Mouse (Mus musculus) stomach, embryonic 15.5 days (tissue): ENCODE measurements around the gene Ssbp2. TPM values are rescaled to one million over a fixed set of nuclear protein-coding genes. Genes with fewer than 3 reads are reported as not detected.

Source experiments
- ATAC-seq: fragments of 200-750 bp; cut with Nextera tagmentation; 2 replicates; pipeline ENCODE4 v1.8.0; 2017; ENCODE audit warnings: low read depth, moderate number of reproducible peaks, moderate TSS enrichment; ENCODE audit not compliant: insufficient read depth, low FRiP score
- H3K27ac ChIP-seq: fragments of 300-500 bp; sonication (generic); 2 replicates; pipeline ENCODE4 v1.5.1; 2015; ENCODE audit warnings: mild to moderate bottlenecking, inconsistent platforms
- H3K27me3 ChIP-seq: fragments of 300-500 bp; sonication (generic); replicated peaks from 2 replicates; pipeline ENCODE4 v1.6.1; 2015; ENCODE audit warnings: inconsistent platforms
- H3K36me3 ChIP-seq: fragments of 300-500 bp; sonication (generic); 2 replicates; pipeline ENCODE4 v1.6.1; 2015; ENCODE audit warnings: inconsistent platforms
- H3K4me1 ChIP-seq: fragments of 300-500 bp; sonication (generic); 2 replicates; pipeline ENCODE4 v1.6.1; 2015; ENCODE audit warnings: inconsistent platforms
- H3K4me2 ChIP-seq: fragments of 300-500 bp; sonication (generic); 2 replicates; pipeline ENCODE4 v1.6.1; 2015; ENCODE audit warnings: mild to moderate bottlenecking, inconsistent platforms
- H3K4me3 ChIP-seq: fragments of 300-500 bp; sonication (generic); replicated peaks from 2 replicates; pipeline ENCODE4 v1.5.1; 2015; ENCODE audit warnings: inconsistent platforms
- H3K9ac ChIP-seq: fragments of 300-500 bp; sonication (generic); 2 replicates; pipeline ENCODE4 v1.6.1; 2015; ENCODE audit warnings: inconsistent platforms
- H3K9me3 ChIP-seq: fragments of 300-500 bp; sonication (generic); 2 replicates; pipeline ENCODE4 v1.6.1; 2016; ENCODE audit warnings: inconsistent platforms
- WGBS: fragments of 180-500 bp; shearing (Covaris S2); methylation state at CpG from one replicate; pipeline ENCODE4 v1.1.7; 2015; 5-methylcytosine and 5-hydroxymethylcytosine counted together
- polyA plus RNA-seq: library from polyadenylated mRNA; unstranded; fragments of >200 nt; fragmentation: Nextera tagmentation; extraction: Ambion mirVana; gene quantifications from 2 replicates; pipeline ENCODE4 v1.2.1, GENCODE M21; 2015

The Ssbp2 gene
- polyA plus RNA-seq, 1 experiment from 2014 or later = 114 TPM

- Histone ChIP-seq H3K9ac (no peak overlapping the region), H3K4me2 (no peak overlapping the region), H3K27me3 (no peaks in the 10 kb centered on the region), H3K4me3 (no peak overlapping the region), H3K9me3 (no peaks in the 10 kb centered on the region), H3K4me1 (no peaks in the 10 kb centered on the region), H3K36me3 (no peaks in the 10 kb centered on the region), H3K27ac (no peak overlapping the region)
- ATAC-seq = no peak
- 77% methylated on average over 4 of the region's 4 CpGs for WGBS
Observed at GRCm38 (mm10) chr13:91612578-91612977, 152.5 kb downstream of the Ssbp2 start.

GRCm38 (mm10) chr13:91616050-91616449, 156.0 kb downstream of the Ssbp2 start:
- Histone ChIP-seq H3K9me3 (no peaks in the 10 kb centered on the region), H3K27ac (no peak overlapping the region), H3K4me2 (no peak overlapping the region), H3K4me3 (no peak overlapping the region), H3K9ac (no peak overlapping the region), H3K36me3 (no peaks in the 10 kb centered on the region), H3K27me3 (no peaks in the 10 kb centered on the region), H3K4me1 (no peaks in the 10 kb centered on the region)
- no peak for ATAC-seq
- WGBS = 86% methylated on average over 3 of the region's 3 CpGs

- WGBS = 85% methylated on average over 5 of the region's 5 CpGs
- H3K27ac ChIP-seq = no peak overlapping the region
- no peak overlapping the region for H3K9ac ChIP-seq
- H3K36me3 ChIP-seq = no peaks in the 10 kb centered on the region
- H3K4me3 ChIP-seq = no peak overlapping the region
- H3K27me3 ChIP-seq = no peaks in the 10 kb centered on the region
- no peak for ATAC-seq
- no peaks in the 10 kb centered on the region for H3K9me3 ChIP-seq
- H3K4me2 ChIP-seq = no peak overlapping the region
- H3K4me1 ChIP-seq = no peaks in the 10 kb centered on the region
Observed at GRCm38 (mm10) chr13:91616876-91617275, 156.8 kb downstream of the Ssbp2 start.

- 56% methylated on average over 1 of the region's 1 CpGs for WGBS
- no peak overlapping the region for H3K9ac ChIP-seq
- no peak overlapping the region for H3K4me2 ChIP-seq
- H3K4me1 ChIP-seq = no peaks in the 10 kb centered on the region
- no peaks in the 10 kb centered on the region for H3K9me3 ChIP-seq
- no peaks in the 10 kb centered on the region for H3K36me3 ChIP-seq
- no peak overlapping the region for H3K4me3 ChIP-seq
- H3K27ac ChIP-seq = no peak overlapping the region
- no peaks in the 10 kb centered on the region for H3K27me3 ChIP-seq
- no peak for ATAC-seq
Observed at GRCm38 (mm10) chr13:91619431-91619830, 159.3 kb downstream of the Ssbp2 start.

- Histone ChIP-seq H3K4me1 (no peaks in the 10 kb centered on the region), H3K9ac (no peak overlapping the region), H3K36me3 (no peaks in the 10 kb centered on the region), H3K4me3 (no peak overlapping the region), H3K4me2 (no peak overlapping the region), H3K27me3 (no peaks in the 10 kb centered on the region), H3K9me3 (no peaks in the 10 kb centered on the region), H3K27ac (no peak overlapping the region)
- 88% methylated on average over 3 of the region's 3 CpGs for WGBS
- ATAC-seq = no peak
Observed at GRCm38 (mm10) chr13:91620541-91620940, 160.5 kb downstream of the Ssbp2 start.

- no peak overlapping the region for H3K4me2 ChIP-seq
- no peak for ATAC-seq
- H3K9ac ChIP-seq = no peak overlapping the region
- no peaks in the 10 kb centered on the region for H3K4me1 ChIP-seq
- H3K9me3 ChIP-seq = no peaks in the 10 kb centered on the region
- 73% methylated on average over 9 of the region's 9 CpGs for WGBS
- H3K27me3 ChIP-seq = no peaks in the 10 kb centered on the region
- H3K36me3 ChIP-seq = no peaks in the 10 kb centered on the region
- H3K4me3 ChIP-seq = no peak overlapping the region
- H3K27ac ChIP-seq = no peak overlapping the region
Observed at GRCm38 (mm10) chr13:91631291-91631799, 171.3 kb downstream of the Ssbp2 start.

- H3K4me3 ChIP-seq = no peak overlapping the region
- no peak overlapping the region for H3K4me2 ChIP-seq
Observed at GRCm38 (mm10) chr13:91634123-91634522, 174.0 kb downstream of the Ssbp2 start.

GRCm38 (mm10) chr13:91635957-91636356, 175.9 kb downstream of the Ssbp2 start:
- no peaks in the 10 kb centered on the region for H3K36me3 ChIP-seq
- H3K27ac ChIP-seq = no peak overlapping the region
- WGBS = 78% methylated on average over 2 of the region's 2 CpGs
- H3K9me3 ChIP-seq = no peaks in the 10 kb centered on the region
- H3K27me3 ChIP-seq = no peaks in the 10 kb centered on the region
- no peak overlapping the region for H3K9ac ChIP-seq
- no peaks in the 10 kb centered on the region for H3K4me1 ChIP-seq
- H3K4me2 ChIP-seq = no peak overlapping the region
- ATAC-seq = no peak
- H3K4me3 ChIP-seq = no peak overlapping the region

More at GRCm38 (mm10) chr13:91634123-91634522, 174.0 kb downstream of the Ssbp2 start:
- H3K36me3 ChIP-seq = no peaks in the 10 kb centered on the region
- H3K9ac ChIP-seq = no peak overlapping the region
- WGBS = 45% methylated on average over 7 of the region's 7 CpGs
- H3K27ac ChIP-seq = no peak overlapping the region
- H3K27me3 ChIP-seq = no peaks in the 10 kb centered on the region
- H3K9me3 ChIP-seq = no peaks in the 10 kb centered on the region
- ATAC-seq = no peak
- H3K4me1 ChIP-seq = no peaks in the 10 kb centered on the region

- Histone ChIP-seq H3K4me3 (no peak overlapping the region), H3K9me3 (no peaks in the 10 kb centered on the region), H3K4me1 (no peaks in the 10 kb centered on the region), H3K9ac (no peak overlapping the region), H3K27me3 (no peaks in the 10 kb centered on the region), H3K27ac (no peak overlapping the region), H3K36me3 (no peaks in the 10 kb centered on the region), H3K4me2 (no peak overlapping the region)
- 16% methylated on average over 5 of the region's 5 CpGs for WGBS
- no peak for ATAC-seq
Observed at GRCm38 (mm10) chr13:91636814-91637213, 176.7 kb downstream of the Ssbp2 start.

GRCm38 (mm10) chr13:91638836-91639235, 178.8 kb downstream of the Ssbp2 start:
- 64% methylated on average over 5 of the region's 5 CpGs for WGBS
- H3K4me3 ChIP-seq = no peak overlapping the region

GRCm38 (mm10) chr13:91640219-91640618, 180.1 kb downstream of the Ssbp2 start:
- 51% methylated on average over 5 of the region's 5 CpGs for WGBS
- Histone ChIP-seq H3K4me2 (no peak overlapping the region), H3K4me1 (no peaks in the 10 kb centered on the region), H3K9me3 (no peaks in the 10 kb centered on the region), H3K27ac (no peak overlapping the region), H3K27me3 (no peaks in the 10 kb centered on the region), H3K36me3 (no peaks in the 10 kb centered on the region), H3K9ac (no peak overlapping the region), H3K4me3 (no peak overlapping the region)
- ATAC-seq = no peak

More at GRCm38 (mm10) chr13:91638836-91639235, 178.8 kb downstream of the Ssbp2 start:
- no peak overlapping the region for H3K27ac ChIP-seq
- H3K9ac ChIP-seq = no peak overlapping the region
- no peaks in the 10 kb centered on the region for H3K27me3 ChIP-seq
- no peaks in the 10 kb centered on the region for H3K9me3 ChIP-seq
- no peaks in the 10 kb centered on the region for H3K36me3 ChIP-seq
- H3K4me1 ChIP-seq = no peaks in the 10 kb centered on the region
- no peak overlapping the region for H3K4me2 ChIP-seq
- no peak for ATAC-seq

GRCm38 (mm10) chr13:91648240-91648639, 188.2 kb downstream of the Ssbp2 start:
- no peak overlapping the region for H3K4me2 ChIP-seq
- H3K9ac ChIP-seq = no peak overlapping the region
- WGBS = 46% methylated on average over 6 of the region's 6 CpGs
- H3K27ac ChIP-seq = no peak overlapping the region
- H3K9me3 ChIP-seq = no peaks in the 10 kb centered on the region
- no peak; the same call in 1 of the 2 replicates for ATAC-seq
- no peak overlapping the region for H3K4me3 ChIP-seq
- no peaks in the 10 kb centered on the region for H3K27me3 ChIP-seq
- H3K4me1 ChIP-seq = no peaks in the 10 kb centered on the region
- H3K36me3 ChIP-seq = 0 out of 2 replicates have a peak, but pooled peaks cover 2% of the 10 kb centered on the region

GRCm38 (mm10) chr13:91649926-91650325, 189.8 kb downstream of the Ssbp2 start:
- H3K27ac ChIP-seq = no peak overlapping the region
- H3K4me2 ChIP-seq = no peak overlapping the region
- ATAC-seq = no peak
- H3K4me3 ChIP-seq = no peak overlapping the region
- 64% methylated on average over 7 of the region's 7 CpGs for WGBS
- H3K36me3 ChIP-seq = 0 out of 2 replicates have a peak, but pooled peaks cover 2% of the 10 kb centered on the region
- H3K4me1 ChIP-seq = no peaks in the 10 kb centered on the region
- H3K9me3 ChIP-seq = no peaks in the 10 kb centered on the region
- no peaks in the 10 kb centered on the region for H3K27me3 ChIP-seq
- no peak overlapping the region for H3K9ac ChIP-seq
